In the genomic region with DNA sequence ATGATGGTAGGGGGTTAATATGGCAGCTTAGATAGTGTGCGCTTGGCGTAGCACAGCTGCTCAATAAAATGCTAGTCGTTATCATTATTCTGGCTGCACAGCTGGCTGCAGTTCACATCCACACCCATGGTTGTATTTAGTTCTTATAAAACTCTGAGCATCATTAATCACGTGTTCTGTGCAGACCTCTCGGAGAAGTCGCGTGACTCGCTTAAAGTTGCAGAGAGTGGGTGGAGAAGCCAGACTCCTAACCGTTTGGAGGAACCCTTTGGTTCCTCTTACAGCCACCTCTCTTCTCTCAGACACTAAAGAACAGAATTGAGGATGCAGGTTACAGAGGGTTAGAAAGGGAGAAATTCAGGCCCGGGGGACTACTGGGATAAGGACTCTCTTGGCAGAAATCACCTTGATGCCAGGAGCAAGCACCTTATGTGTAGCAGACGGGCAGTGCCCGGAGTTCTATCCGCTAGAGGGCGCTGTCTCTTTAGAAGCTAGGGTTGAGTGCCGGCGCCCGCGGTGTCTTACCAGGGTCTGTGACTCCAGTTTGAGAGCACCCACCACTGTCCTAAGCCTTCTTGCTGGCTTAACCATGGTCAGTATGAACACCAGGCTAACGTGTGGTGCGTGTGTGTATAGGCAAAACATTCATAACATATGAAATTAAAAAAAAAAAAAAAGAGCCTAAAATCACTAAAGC, we compare ENCODE assay signal across 8 mouse cellular contexts. TPM values are rescaled to one million over a fixed set of nuclear protein-coding genes. Genes with fewer than 3 reads are reported as not detected.
DNase-seq lines count a peak whose midpoint lies in the region; ATAC-seq lines count a peak whose summit lies in the region.

No protein-coding gene starts in this region.

- no peaks in the 10 kb centered on the region for H3K9me3 ChIP-seq in intestine, embryonic 14.5 days (ENCODE audit: control insufficient read depth, low read length)

- peak overlapping the region; percentile 37 for H3K4me2 ChIP-seq in intestine, embryonic 14.5 days (ENCODE audit: low read length)

- DNase-seq in WW6 (ENCODE audit: low read depth, low spot score) (peak; percentile 65), adipocyte (ENCODE audit: low spot score) (no peak)
- DNase-seq in cerebellum, postnatal 14 days = peak; percentile 84 to 94
- peak; percentile 80 for DNase-seq in gastrocnemius, postnatal 14 days
- peak; percentile 87 for DNase-seq in intestine, embryonic 14.5 days (ENCODE audit: low spot score)
- DNase-seq in left cerebral cortex, postnatal 14 days (ENCODE audit: low spot score in 2 of 2) = peak; percentile 73 to 84
- DNase-seq in mesoderm, embryonic 11.5 days (ENCODE audit: low read depth, low spot score) = peak; percentile 78
- DNase-seq in skeletal muscle tissue, adult 2 months (ENCODE audit: low read depth, low spot score) = peak; percentile 62

- no peaks in the 10 kb centered on the region for H3K27me3 ChIP-seq in intestine, embryonic 14.5 days (replicated peaks; ENCODE audit: control insufficient read depth, insufficient read depth, low read length)

- WGBS in intestine, embryonic 14.5 days = 40% methylated on average over 20 of the region's 20 CpGs

- H3K4me1 ChIP-seq in intestine, embryonic 14.5 days (replicated peaks; ENCODE audit: control insufficient read depth, insufficient read depth, low read length) = peaks cover 13% of the 10 kb centered on the region; the same call in 1 of the 2 replicates

- no peak overlapping the region for H3K9ac ChIP-seq in intestine, embryonic 14.5 days (ENCODE audit: low read length)

- intact Hi-C loops in gastrocnemius, postnatal 14 days (cut with DNase I; ENCODE audit: low total_unique reads) = no loop called here
- intact Hi-C loops in left cerebral cortex, postnatal 14 days (cut with DNase I) = no loop called here

- no peak overlapping the region for H3K27ac ChIP-seq in intestine, embryonic 14.5 days (ENCODE audit: low read depth)

- ATAC-seq in intestine, embryonic 14.5 days (replicated peaks; ENCODE audit: low FRiP score, low TSS enrichment, low read depth) = no peak

- H3K36me3 ChIP-seq in intestine, embryonic 14.5 days (ENCODE audit: control insufficient read depth, insufficient read depth, low read length) = no peaks in the 10 kb centered on the region

- H3K4me3 ChIP-seq in intestine, embryonic 14.5 days (ENCODE audit: low read depth, low read length) = no peak overlapping the region

RNA-seq across cellular contexts. Expression of gene Pdzk1, which starts 16.5 kb away (rescaled TPM):
- not detected for total RNA-seq in gastrocnemius, postnatal 14 days (2021)
- polyA plus RNA-seq in intestine, embryonic 14.5 days (2014; fragmentation: Nextera tagmentation; extraction: Ambion mirVana) = 1.1 and 1.3 TPM in 2 replicates
- not detected for total RNA-seq in left cerebral cortex, postnatal 14 days (2021)

RNA-seq across cellular contexts. Expression of gene Cd160, which starts 16.6 kb away (rescaled TPM):
- not detected for total RNA-seq in gastrocnemius, postnatal 14 days (2021)
- 0.77 and 0.79 TPM in 2 replicates for polyA plus RNA-seq in intestine, embryonic 14.5 days (2014; fragmentation: Nextera tagmentation; extraction: Ambion mirVana)
- total RNA-seq in left cerebral cortex, postnatal 14 days (2021) = not detected
